Mouse (Mus musculus) myocyte (in vitro differentiated cells): ENCODE results near the gene Gpr152. TPM values are rescaled to one million over a fixed set of nuclear protein-coding genes. Genes with fewer than 3 reads are reported as not detected.

ENCODE experiments used
- H3K27me3 ChIP-seq: one replicate; pipeline ENCODE4 v1.6.1; 2011; ENCODE audit not compliant: control insufficient read depth, insufficient read depth, insufficient read length
- H3K36me3 ChIP-seq: one replicate; pipeline ENCODE4 v1.6.1; 2011; ENCODE audit not compliant: control insufficient read depth, insufficient read depth
- H3K4me2 ChIP-seq: one replicate; pipeline ENCODE4 v1.6.1; 2011; ENCODE audit warnings: low read depth, control low read depth
- H3K4me3 ChIP-seq: one replicate; pipeline ENCODE4 v1.5.1; 2011; ENCODE audit warnings: mild to moderate bottlenecking, control low read depth, moderate library complexity
- H3K79me2 ChIP-seq: one replicate; pipeline ENCODE4 v1.6.1; 2011; ENCODE audit not compliant: control insufficient read depth, insufficient read depth
- H3ac ChIP-seq: one replicate; pipeline ENCODE4 v1.6.1; 2011; ENCODE audit not compliant: control insufficient read depth, insufficient read length
- CEBPB ChIP-seq: IDR thresholded peaks from 2 replicates; pipeline ENCODE4 v1.6.1; 2011; ENCODE audit warnings: mild to moderate bottlenecking, moderate library complexity; ENCODE audit not compliant: poor library complexity, insufficient read depth, severe bottlenecking
- E2F4 ChIP-seq: IDR thresholded peaks from one replicate; pipeline ENCODE4 v1.6.1; 2011; ENCODE audit warnings: mild to moderate bottlenecking, control low read depth, moderate library complexity; ENCODE audit not compliant: insufficient read depth
- MAX ChIP-seq: IDR thresholded peaks from one replicate; pipeline ENCODE4 v1.6.1; 2011; ENCODE audit warnings: low read depth, mild to moderate bottlenecking, control low read depth
- MYOD1 ChIP-seq, 3 experiments: IDR thresholded peaks; one replicate each; pipeline ENCODE4 v1.6.1; 2011; ENCODE audit warnings: control low read depth in 2 of 3, low read depth in 2 of 3, mild to moderate bottlenecking in 2 of 3, moderate library complexity in 1 of 3; ENCODE audit not compliant: insufficient read length in 2 of 3, control insufficient read depth in 1 of 3
- MYOG ChIP-seq, 3 experiments: IDR thresholded peaks; one replicate each; pipeline ENCODE4 v1.6.1; 2011; ENCODE audit warnings: control low read depth in 2 of 3, low read depth in 2 of 3, mild to moderate bottlenecking in 2 of 3; ENCODE audit not compliant: insufficient read length in 2 of 3, control insufficient read depth in 1 of 3, insufficient read depth in 1 of 3
- POLR2A ChIP-seq: IDR thresholded peaks from one replicate; pipeline ENCODE4 v1.6.1; 2011; ENCODE audit warnings: low read depth, mild to moderate bottlenecking, control low read depth, moderate library complexity; ENCODE audit not compliant: insufficient read length
- POLR2AphosphoS2 ChIP-seq: IDR thresholded peaks from one replicate; pipeline ENCODE4 v1.6.1; 2011; ENCODE audit warnings: low read depth, control low read depth; ENCODE audit not compliant: insufficient read length
- REST ChIP-seq: IDR thresholded peaks from one replicate; pipeline ENCODE4 v1.6.1; 2011; ENCODE audit warnings: mild to moderate bottlenecking, control low read depth, moderate library complexity; ENCODE audit not compliant: insufficient read depth, insufficient read length
- SRF ChIP-seq: IDR thresholded peaks from one replicate; pipeline ENCODE4 v1.6.1; 2011; ENCODE audit warnings: low read depth; ENCODE audit not compliant: control insufficient read depth, insufficient read length
- TCF12 ChIP-seq: IDR thresholded peaks from one replicate; pipeline ENCODE4 v1.6.1; 2011; ENCODE audit warnings: mild to moderate bottlenecking, control low read depth; ENCODE audit not compliant: poor library complexity, insufficient read depth, severe bottlenecking
- TCF3 ChIP-seq: IDR thresholded peaks from one replicate; pipeline ENCODE4 v1.6.1; 2011; ENCODE audit warnings: low read depth, control low read depth; ENCODE audit not compliant: insufficient read length
- USF1 ChIP-seq: IDR thresholded peaks from one replicate; pipeline ENCODE4 v1.6.1; 2011; ENCODE audit warnings: low read depth, mild to moderate bottlenecking, control low read depth, moderate library complexity
- polyA plus RNA-seq: library from polyadenylated mRNA; unstranded; fragments of >200 nt; fragmentation: generic; extraction: Trizol; gene quantifications from one replicate; pipeline ENCODE4 v1.2.1, GENCODE M21; 2012; ENCODE audit warnings: missing spikeins

The Gpr152 gene
- polyA plus RNA-seq, 1 experiment = not detected

GRCm38 (mm10) chr19:4156073-4156579 is 16.5 kb downstream of the Gpr152 start:
- Histone ChIP-seq H3K79me2 (no peaks in the 10 kb centered on the region), H3K36me3 (peaks cover 12% of the 10 kb centered on the region), H3ac (no peak overlapping the region), H3K4me3 (no peak overlapping the region), H3K4me2 (no peak overlapping the region), H3K27me3 (no peaks in the 10 kb centered on the region)
- TF ChIP-seq SRF (no peak), MYOD1 (IDR thresholded peaks at IDR 0.05; ENCODE audit: control insufficient read depth in 1 of 3, insufficient read length in 2 of 3, low read depth in 2 of 3) (peak in 1 of 3 experiments; percentile 8), TCF3 (no peak), TCF12 (no peak), POLR2A (peak; percentile 21), POLR2AphosphoS2 (peak; percentile 47), MYOG (IDR thresholded peaks at IDR 0.05; ENCODE audit: control insufficient read depth in 1 of 3, insufficient read depth in 1 of 3, insufficient read length in 2 of 3, low read depth in 2 of 3) (peak in 1 of 3 experiments; percentile 9), MAX (no peak), USF1 (no peak), REST (no peak), CEBPB (no peak)

- Histone ChIP-seq H3K27me3 (no peaks in the 10 kb centered on the region), H3ac (no peak overlapping the region), H3K4me2 (no peak overlapping the region), H3K4me3 (no peak overlapping the region), H3K79me2 (peaks cover under 1% of the 10 kb centered on the region), H3K36me3 (peaks cover 15% of the 10 kb centered on the region)
- TF ChIP-seq POLR2A (no peak), MYOD1 (IDR thresholded peaks at IDR 0.05; ENCODE audit: control insufficient read depth in 1 of 3, insufficient read length in 2 of 3, low read depth in 2 of 3) (no peak), SRF (no peak), CEBPB (no peak), REST (no peak), TCF12 (no peak), MYOG (IDR thresholded peaks at IDR 0.05; ENCODE audit: control insufficient read depth in 1 of 3, insufficient read depth in 1 of 3, insufficient read length in 2 of 3, low read depth in 2 of 3) (no peak), POLR2AphosphoS2 (no peak), TCF3 (no peak), E2F4 (no peak), USF1 (no peak), MAX (no peak)
These were observed 17.2 kb downstream of the Gpr152 start for GRCm38 (mm10) chr19:4156771-4157170.

GRCm38 (mm10) chr19:4159049-4159448 is 19.5 kb downstream of the Gpr152 start:
- peaks cover 12% of the 10 kb centered on the region for H3K36me3 ChIP-seq
- H3K79me2 ChIP-seq = peaks cover 13% of the 10 kb centered on the region
- TF ChIP-seq SRF (no peak), MAX (no peak), POLR2A (no peak), TCF3 (no peak), REST (no peak), USF1 (no peak), TCF12 (no peak), E2F4 (no peak), POLR2AphosphoS2 (no peak), MYOD1 (IDR thresholded peaks at IDR 0.05; ENCODE audit: control insufficient read depth in 1 of 3, insufficient read length in 2 of 3, low read depth in 2 of 3) (no peak), MYOG (IDR thresholded peaks at IDR 0.05; ENCODE audit: control insufficient read depth in 1 of 3, insufficient read depth in 1 of 3, insufficient read length in 2 of 3, low read depth in 2 of 3) (no peak), CEBPB (no peak)
- H3ac ChIP-seq = no peak overlapping the region
- no peak overlapping the region for H3K4me3 ChIP-seq
- H3K4me2 ChIP-seq = no peak overlapping the region
- no peaks in the 10 kb centered on the region for H3K27me3 ChIP-seq

- H3K27me3 ChIP-seq = no peaks in the 10 kb centered on the region
- H3K4me3 ChIP-seq = peak within 1 kb of the TSS; percentile 54
- H3K4me2 ChIP-seq = peak within 1 kb of the TSS; percentile 96
- TF ChIP-seq MYOG (IDR thresholded peaks at IDR 0.05; ENCODE audit: control insufficient read depth in 1 of 3, insufficient read depth in 1 of 3, insufficient read length in 2 of 3, low read depth in 2 of 3) (peak in 1 of 3 experiments; percentile 43), POLR2AphosphoS2 (peak; percentile 62), CEBPB (peak; percentile 80), TCF3 (no peak), MYOD1 (IDR thresholded peaks at IDR 0.05; ENCODE audit: control insufficient read depth in 1 of 3, insufficient read length in 2 of 3, low read depth in 2 of 3) (peak; percentile 2 to 81 (median 80)), SRF (peak; percentile 84), E2F4 (no peak), TCF12 (no peak), MAX (no peak), POLR2A (peak; percentile 65)
- H3K36me3 ChIP-seq = peaks cover 10% of the 10 kb centered on the region
- peaks cover 13% of the 10 kb centered on the region for H3K79me2 ChIP-seq
- H3ac ChIP-seq = peak within 1 kb of the TSS; percentile 64
These were observed 23.3 kb downstream of the Gpr152 start, which contains the start of gene Rps6kb2 for GRCm38 (mm10) chr19:4162646-4163542. Rps6kb2 (minus strand) TSS chr19:4163354.
